Mouse (Mus musculus): ENCODE measurements at regions not wholly inside any gene's neighbourhood (a gene's known extent, or its start where the extent isn't known, plus 50 kb on each side); places are given as distances from the start of the nearest gene placed in this dataset.

- no peaks in the 10 kb centered on the region for H3K4me1 ChIP-seq (ENCODE audit: control insufficient read depth, low read depth, low read length)
- H3K36me3 ChIP-seq (ENCODE audit: control insufficient read depth, insufficient read depth), result no peaks in the 10 kb centered on the region
- H3K27me3 ChIP-seq (ENCODE audit: control insufficient read depth, insufficient read depth, low read depth, low read length), result no peaks in the 10 kb centered on the region
- H3K4me3 ChIP-seq (ENCODE audit: low read depth, low read length), result no peak overlapping the region
- no peak overlapping the region for H3K4me2 ChIP-seq (ENCODE audit: low read depth, low read length)
- WGBS (ENCODE audit: insufficient replicate concordance), result 50% methylated on average over 3 of the region's 3 CpGs
- H3K9me3 ChIP-seq (replicated peaks; ENCODE audit: control insufficient read depth, low read length), result no peaks in the 10 kb centered on the region
- no peak overlapping the region for H3K9ac ChIP-seq (ENCODE audit: low read depth, low read length)
- no peak for ATAC-seq (ENCODE audit: low read depth)
- H3K27ac ChIP-seq (ENCODE audit: low read length), result no peak overlapping the region
These were observed 57.0 kb downstream of the Rps29 start for GRCm38 (mm10) chr12:69101965-69102364.

GRCm38 (mm10) chr12:69094856-69095255, 64.1 kb downstream of the Rps29 start:
- Histone ChIP-seq H3K4me3 (ENCODE audit: low read depth, low read length) (no peak overlapping the region), H3K27me3 (ENCODE audit: control insufficient read depth, insufficient read depth, low read depth, low read length) (no peaks in the 10 kb centered on the region), H3K9ac (ENCODE audit: low read depth, low read length) (no peak overlapping the region), H3K9me3 (replicated peaks; ENCODE audit: control insufficient read depth, low read length) (no peaks in the 10 kb centered on the region), H3K4me2 (ENCODE audit: low read depth, low read length) (no peak overlapping the region), H3K27ac (ENCODE audit: low read length) (no peak overlapping the region), H3K36me3 (ENCODE audit: control insufficient read depth, insufficient read depth) (no peaks in the 10 kb centered on the region), H3K4me1 (ENCODE audit: control insufficient read depth, low read depth, low read length) (no peaks in the 10 kb centered on the region)
- WGBS (ENCODE audit: insufficient replicate concordance), result 78% methylated on average over 8 of the region's 8 CpGs
- no peak for ATAC-seq (ENCODE audit: low read depth)

DNA sequence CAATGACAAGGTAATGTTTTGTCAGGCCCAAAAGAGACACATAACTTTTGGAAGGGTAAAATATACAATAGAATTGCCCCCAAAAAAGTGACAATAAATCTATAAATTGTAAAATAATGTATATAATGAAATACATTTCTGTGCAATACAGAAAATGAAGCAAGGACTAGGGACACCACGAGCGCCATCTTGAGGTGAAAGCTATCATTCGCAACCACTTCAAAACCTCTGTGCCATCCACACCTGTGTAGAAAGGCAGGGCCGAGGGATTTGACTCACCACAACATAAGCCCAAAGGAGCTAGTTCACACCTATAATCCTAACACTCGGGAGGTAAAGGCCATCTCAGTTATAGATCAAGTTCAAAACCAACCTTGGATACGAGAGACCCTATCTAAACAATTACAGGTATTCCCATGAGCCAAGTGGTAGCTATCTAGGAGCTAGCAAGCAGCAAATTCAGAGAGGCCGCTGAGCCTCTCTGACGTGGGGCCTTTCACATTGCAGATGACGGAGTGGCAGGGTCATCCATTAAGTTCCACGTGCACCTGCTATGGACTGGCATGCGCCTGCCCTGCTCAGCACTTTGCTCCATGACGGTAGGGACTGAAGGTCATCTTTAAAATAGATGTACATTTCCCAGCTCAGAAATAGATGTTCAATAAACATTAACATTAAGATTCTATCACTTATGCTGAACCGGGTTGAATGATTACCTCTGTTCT, 65.8 kb downstream of the Rps29 start:
- H3K4me3 ChIP-seq (ENCODE audit: low read depth, low read length), result no peak overlapping the region
- H3K9me3 ChIP-seq (replicated peaks; ENCODE audit: control insufficient read depth, low read length), result no peaks in the 10 kb centered on the region
- 50% methylated on average over 13 of the region's 13 CpGs for WGBS (ENCODE audit: insufficient replicate concordance)

DNA sequence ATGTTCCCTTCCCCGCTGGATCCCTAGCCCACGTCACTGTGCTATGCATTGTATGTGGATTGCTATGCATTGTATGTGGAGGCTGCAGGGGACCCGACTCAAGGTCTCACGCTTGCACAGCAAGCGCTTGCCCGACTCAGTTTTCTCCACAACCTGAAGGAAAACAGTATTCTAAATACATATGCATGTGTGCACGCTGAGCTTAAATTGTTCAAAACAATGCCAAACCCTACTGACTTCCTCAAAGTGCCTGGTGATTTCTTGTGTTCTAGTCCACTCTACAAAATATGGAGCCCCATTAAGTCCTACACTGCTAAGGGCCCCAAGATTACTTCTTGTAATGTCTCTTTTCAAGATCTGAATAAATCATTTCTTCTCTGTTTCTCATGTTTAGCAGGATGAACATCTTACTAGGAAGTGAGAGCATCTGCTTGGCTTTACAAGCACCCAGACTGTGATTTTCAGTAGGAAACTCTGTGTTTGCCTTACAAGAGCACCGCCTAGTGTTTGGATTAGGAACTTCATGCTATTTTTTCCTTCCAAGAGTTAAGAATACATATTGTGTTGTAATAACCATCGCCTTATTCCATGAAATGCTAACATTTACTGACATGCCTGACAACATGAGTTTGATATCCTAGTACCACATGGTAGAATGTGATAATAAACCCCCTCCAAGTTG, 70.9 kb downstream of the Rps29 start:
- Histone ChIP-seq H3K4me1 (ENCODE audit: control insufficient read depth, low read depth, low read length) (no peaks in the 10 kb centered on the region), H3K36me3 (ENCODE audit: control insufficient read depth, insufficient read depth) (no peaks in the 10 kb centered on the region), H3K9ac (ENCODE audit: low read depth, low read length) (no peak overlapping the region), H3K4me3 (ENCODE audit: low read depth, low read length) (no peak overlapping the region), H3K4me2 (ENCODE audit: low read depth, low read length) (no peak overlapping the region), H3K27me3 (ENCODE audit: control insufficient read depth, insufficient read depth, low read depth, low read length) (no peaks in the 10 kb centered on the region), H3K9me3 (replicated peaks; ENCODE audit: control insufficient read depth, low read length) (no peaks in the 10 kb centered on the region), H3K27ac (ENCODE audit: low read length) (no peak overlapping the region)
- WGBS (ENCODE audit: insufficient replicate concordance), result 53% methylated on average over 9 of the region's 9 CpGs
- no peak for ATAC-seq (ENCODE audit: low read depth)

More for the DNA sequence above, 65.8 kb downstream of the Rps29 start:
- H3K27ac ChIP-seq (ENCODE audit: low read length), result no peak overlapping the region
- no peaks in the 10 kb centered on the region for H3K27me3 ChIP-seq (ENCODE audit: control insufficient read depth, insufficient read depth, low read depth, low read length)
- no peaks in the 10 kb centered on the region for H3K36me3 ChIP-seq (ENCODE audit: control insufficient read depth, insufficient read depth)
- H3K9ac ChIP-seq (ENCODE audit: low read depth, low read length), result no peak overlapping the region
- no peaks in the 10 kb centered on the region for H3K4me1 ChIP-seq (ENCODE audit: control insufficient read depth, low read depth, low read length)
- no peak overlapping the region for H3K4me2 ChIP-seq (ENCODE audit: low read depth, low read length)
- ATAC-seq (ENCODE audit: low read depth), result no peak

DNA sequence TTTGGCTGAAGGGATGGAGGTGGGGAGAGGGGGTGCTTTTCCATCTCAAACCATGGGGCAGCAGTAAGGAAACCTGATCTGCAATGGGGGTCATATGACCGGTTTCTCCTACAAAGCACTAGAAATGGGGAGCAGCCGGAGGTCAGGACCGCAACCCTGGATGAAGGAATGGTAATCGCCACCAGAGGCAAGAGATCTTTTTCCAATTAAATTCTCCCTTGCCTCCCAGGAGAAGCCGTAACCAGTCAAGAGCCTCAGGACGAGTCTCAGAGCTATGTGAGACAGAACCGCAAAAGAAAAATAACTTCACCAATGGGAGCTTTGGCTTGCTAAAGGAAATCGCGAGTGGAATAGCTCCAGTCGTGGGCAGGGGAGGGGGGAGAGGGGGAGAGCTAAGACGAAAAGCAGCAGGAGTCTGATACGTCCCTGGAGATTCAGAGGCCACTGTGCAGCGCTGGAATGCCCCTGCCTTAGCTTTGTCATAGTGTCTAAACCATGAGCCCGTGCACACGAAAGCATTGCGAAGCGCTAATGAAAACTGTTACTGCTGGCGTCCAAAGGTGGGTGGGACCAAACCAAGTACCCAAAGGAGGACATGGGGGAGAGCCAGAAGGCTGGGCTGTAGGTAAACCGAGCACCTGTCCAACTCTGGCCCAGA, 73.3 kb downstream of the Rps29 start:
- WGBS (ENCODE audit: insufficient replicate concordance), result 45% methylated on average over 19 of the region's 19 CpGs
- Histone ChIP-seq H3K27ac (ENCODE audit: low read length) (no peak overlapping the region), H3K9ac (ENCODE audit: low read depth, low read length) (no peak overlapping the region), H3K27me3 (ENCODE audit: control insufficient read depth, insufficient read depth, low read depth, low read length) (no peaks in the 10 kb centered on the region), H3K36me3 (ENCODE audit: control insufficient read depth, insufficient read depth) (no peaks in the 10 kb centered on the region), H3K4me1 (ENCODE audit: control insufficient read depth, low read depth, low read length) (no peaks in the 10 kb centered on the region), H3K9me3 (replicated peaks; ENCODE audit: control insufficient read depth, low read length) (no peaks in the 10 kb centered on the region), H3K4me3 (ENCODE audit: low read depth, low read length) (no peak overlapping the region), H3K4me2 (ENCODE audit: low read depth, low read length) (no peak overlapping the region)
- no peak for ATAC-seq (ENCODE audit: low read depth)

GRCm38 (mm10) chr12:69084656-69085055, 74.3 kb downstream of the Rps29 start:
- 64% methylated on average over 5 of the region's 5 CpGs for WGBS (ENCODE audit: insufficient replicate concordance)
- no peaks in the 10 kb centered on the region for H3K4me1 ChIP-seq (ENCODE audit: control insufficient read depth, low read depth, low read length)

GRCm38 (mm10) chr12:69082051-69082450, 76.9 kb downstream of the Rps29 start:
- no peaks in the 10 kb centered on the region for H3K9me3 ChIP-seq (replicated peaks; ENCODE audit: control insufficient read depth, low read length)
- no peak overlapping the region for H3K4me2 ChIP-seq (ENCODE audit: low read depth, low read length)
- 31% methylated on average over 6 of the region's 6 CpGs for WGBS (ENCODE audit: insufficient replicate concordance)

More at GRCm38 (mm10) chr12:69084656-69085055, 74.3 kb downstream of the Rps29 start:
- Histone ChIP-seq H3K27ac (ENCODE audit: low read length) (no peak overlapping the region), H3K9me3 (replicated peaks; ENCODE audit: control insufficient read depth, low read length) (no peaks in the 10 kb centered on the region), H3K27me3 (ENCODE audit: control insufficient read depth, insufficient read depth, low read depth, low read length) (no peaks in the 10 kb centered on the region), H3K4me3 (ENCODE audit: low read depth, low read length) (no peak overlapping the region), H3K9ac (ENCODE audit: low read depth, low read length) (no peak overlapping the region), H3K36me3 (ENCODE audit: control insufficient read depth, insufficient read depth) (no peaks in the 10 kb centered on the region), H3K4me2 (ENCODE audit: low read depth, low read length) (no peak overlapping the region)
- ATAC-seq (ENCODE audit: low read depth), result no peak

DNA sequence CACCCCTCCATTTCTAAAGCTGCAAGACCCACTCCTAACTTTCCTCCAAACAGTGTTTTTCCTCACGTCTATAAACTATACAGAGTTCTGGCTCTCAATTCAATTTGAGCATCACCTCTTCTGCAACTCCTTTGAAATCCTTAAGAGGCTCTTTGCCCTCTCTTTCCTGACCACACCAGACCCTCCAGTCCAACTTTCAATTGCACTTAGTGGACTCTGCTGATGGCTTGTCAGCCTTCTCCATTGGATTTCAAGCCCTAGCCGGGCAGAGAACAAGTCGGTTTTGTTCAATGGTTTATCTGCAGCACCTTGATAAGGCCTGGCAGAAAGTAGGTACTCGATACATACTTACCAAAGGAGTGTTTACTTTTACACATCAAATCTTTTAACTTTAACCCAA, 119.4 kb downstream of the Rps29 start:
- Histone ChIP-seq H3K36me3 (ENCODE audit: control insufficient read depth, insufficient read depth) (no peaks in the 10 kb centered on the region), H3K9ac (ENCODE audit: low read depth, low read length) (no peak overlapping the region), H3K27me3 (ENCODE audit: control insufficient read depth, insufficient read depth, low read depth, low read length) (no peaks in the 10 kb centered on the region), H3K27ac (ENCODE audit: low read length) (no peak overlapping the region), H3K4me1 (ENCODE audit: control insufficient read depth, low read depth, low read length) (no peaks in the 10 kb centered on the region), H3K9me3 (replicated peaks; ENCODE audit: control insufficient read depth, low read length) (no peaks in the 10 kb centered on the region), H3K4me3 (ENCODE audit: low read depth, low read length) (no peak overlapping the region), H3K4me2 (ENCODE audit: low read depth, low read length) (no peak overlapping the region)
- 47% methylated on average over 4 of the region's 4 CpGs for WGBS (ENCODE audit: insufficient replicate concordance)
- no peak for ATAC-seq (ENCODE audit: low read depth)

More at GRCm38 (mm10) chr12:69082051-69082450, 76.9 kb downstream of the Rps29 start:
- Histone ChIP-seq H3K4me3 (ENCODE audit: low read depth, low read length) (no peak overlapping the region), H3K27me3 (ENCODE audit: control insufficient read depth, insufficient read depth, low read depth, low read length) (no peaks in the 10 kb centered on the region), H3K36me3 (ENCODE audit: control insufficient read depth, insufficient read depth) (no peaks in the 10 kb centered on the region), H3K9ac (ENCODE audit: low read depth, low read length) (no peak overlapping the region), H3K27ac (ENCODE audit: low read length) (no peak overlapping the region), H3K4me1 (ENCODE audit: control insufficient read depth, low read depth, low read length) (no peaks in the 10 kb centered on the region)
- no peak for ATAC-seq (ENCODE audit: low read depth)

- Histone ChIP-seq H3K27me3 (ENCODE audit: control insufficient read depth, insufficient read depth, low read depth, low read length) (no peaks in the 10 kb centered on the region), H3K9me3 (replicated peaks; ENCODE audit: control insufficient read depth, low read length) (no peaks in the 10 kb centered on the region), H3K9ac (ENCODE audit: low read depth, low read length) (no peak overlapping the region), H3K4me1 (ENCODE audit: control insufficient read depth, low read depth, low read length) (no peaks in the 10 kb centered on the region), H3K36me3 (ENCODE audit: control insufficient read depth, insufficient read depth) (no peaks in the 10 kb centered on the region), H3K4me3 (ENCODE audit: low read depth, low read length) (no peak overlapping the region), H3K27ac (ENCODE audit: low read length) (no peak overlapping the region), H3K4me2 (ENCODE audit: low read depth, low read length) (no peak overlapping the region)
- no peak for ATAC-seq (ENCODE audit: low read depth)
- WGBS (ENCODE audit: insufficient replicate concordance), result 42% methylated on average over 17 of the region's 17 CpGs
These were observed 135.4 kb downstream of the Rps29 start for GRCm38 (mm10) chr12:69023594-69023993.
